Mouse (Mus musculus): Measurements from ENCODE around the gene Gm7714.
"Not testable (repeated sequence)": the region's sequence is repeated elsewhere in the genome, so short reads cannot be mapped to it uniquely, and the experiment has no call there.

Gene Gm7714

DNA sequence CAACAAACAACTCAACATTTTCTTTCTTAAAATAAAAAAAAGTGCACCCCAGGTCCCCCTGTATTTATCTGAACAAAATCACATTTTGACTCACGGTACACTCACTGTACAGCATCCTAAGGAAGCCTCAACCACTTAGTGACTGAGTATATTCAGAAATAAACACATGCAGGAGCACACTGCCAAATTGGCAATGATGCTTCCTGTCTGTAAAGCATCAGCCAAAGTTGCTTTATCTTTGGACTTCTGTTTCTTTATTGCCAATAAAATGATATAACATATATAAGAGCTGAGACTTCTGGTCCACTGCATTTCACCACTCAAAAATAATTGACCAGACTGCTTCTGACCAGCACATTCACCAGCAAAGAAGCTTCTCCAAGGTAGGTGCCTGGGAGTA lies at the start of gene Gm7714:
Gene Gm7714 (plus strand): TSS at position 301 of the 400 bp plus-strand sequence.
- in situ Hi-C loops (cut with MboI, MseI): no loop called here

DNA sequence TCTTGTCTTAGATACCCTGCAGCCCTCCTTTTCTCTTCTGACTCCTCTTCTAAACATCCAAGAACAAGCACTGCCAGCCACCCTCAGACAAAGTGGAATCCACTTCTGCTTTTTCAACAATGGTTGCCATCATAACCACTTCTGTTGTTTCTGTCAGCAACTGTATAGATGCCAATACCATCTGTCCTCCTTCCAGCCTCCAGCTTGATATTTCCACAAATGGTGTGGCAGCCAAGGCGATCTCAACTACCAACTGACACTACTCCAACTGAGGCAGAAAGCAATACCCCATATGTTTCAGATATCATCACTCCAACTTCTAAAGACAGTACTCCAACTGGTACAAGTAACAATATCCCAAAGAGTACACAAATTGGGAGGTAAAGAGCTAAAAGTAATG lies 12.2 kb upstream of the Gm7714 start:
- in situ Hi-C loops (cut with MboI, MseI): no loop called here

DNA sequence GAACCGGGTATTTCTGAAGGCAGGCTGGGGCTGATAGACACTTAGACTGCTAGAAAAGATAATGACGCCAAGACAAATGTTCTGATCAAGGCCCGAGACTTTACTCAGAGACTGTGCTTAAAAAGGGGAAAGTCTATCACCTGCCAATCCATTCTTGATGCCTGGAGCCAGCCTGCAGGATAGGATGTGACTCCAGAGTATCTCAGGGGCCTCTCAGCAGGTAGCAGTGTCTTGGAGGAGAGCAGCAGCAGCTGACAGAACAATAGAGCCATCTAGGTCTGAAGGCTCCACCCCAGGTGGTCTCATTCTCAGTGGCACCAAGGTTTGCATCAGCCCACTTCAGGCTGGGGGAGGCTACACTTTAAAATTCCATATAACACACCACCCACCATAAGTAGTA lies 42.6 kb downstream of the Gm7714 start:
- in situ Hi-C loops (cut with MboI, MseI): not testable (repeated sequence)

DNA sequence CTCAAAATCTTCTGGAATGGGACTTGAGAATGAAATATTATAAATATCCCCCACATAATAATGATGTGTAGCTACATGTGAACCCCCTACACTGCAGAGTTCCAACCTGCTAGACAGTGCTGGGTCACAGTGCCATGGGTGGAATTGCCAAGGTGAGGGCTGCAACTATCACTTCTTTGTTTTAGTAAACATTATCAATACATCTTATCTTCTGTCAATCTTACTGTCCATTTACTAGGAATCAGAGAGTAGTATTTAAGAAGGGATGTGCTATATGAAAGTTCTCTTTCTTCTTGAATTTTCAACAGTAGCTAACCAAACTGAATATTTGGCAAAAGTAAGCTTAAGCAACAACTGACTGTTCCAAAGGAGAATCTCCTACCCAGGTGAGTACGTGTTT lies 48.3 kb downstream of the Gm7714 start, which contains the start of gene Prol1:
Gene Prol1 (plus strand): TSS at position 301 of the 400 bp plus-strand sequence.
- in situ Hi-C loops (cut with MboI, MseI): no loop called here
